Mouse (Mus musculus) mesoderm, embryonic 11.5 days (tissue): ENCODE measurements at regions not wholly inside any gene's neighbourhood (a gene's known extent, or its start where the extent isn't known, plus 50 kb on each side); places are given as distances from the start of the nearest gene placed in this dataset.

Experiments used
- DNase-seq: peaks from one replicate; pipeline ENCODE4 v3.0.0-alpha.2; 2012; ENCODE audit warnings: low read depth, low spot score

- DNase-seq = peak; percentile 0
Measured at GRCm38 (mm10) chr14:15524245-15525033, 85.7 kb upstream of the Lrrc3b start.

- DNase-seq = no peak
Measured at GRCm38 (mm10) chr14:15500600-15500999, 61.8 kb upstream of the Lrrc3b start.
